Mouse (Mus musculus) ES-Bruce4 (cell line): ENCODE results near the gene Uchl4.

Source experiments
- CTCF ChIP-seq: IDR thresholded peaks from one replicate; pipeline ENCODE4 v1.8.1; 2011; ENCODE audit warnings: low read depth, low read length
- POLR2A ChIP-seq: IDR thresholded peaks from one replicate; pipeline ENCODE4 v1.8.1; 2011; ENCODE audit warnings: low read length; ENCODE audit not compliant: insufficient read depth

DNA sequence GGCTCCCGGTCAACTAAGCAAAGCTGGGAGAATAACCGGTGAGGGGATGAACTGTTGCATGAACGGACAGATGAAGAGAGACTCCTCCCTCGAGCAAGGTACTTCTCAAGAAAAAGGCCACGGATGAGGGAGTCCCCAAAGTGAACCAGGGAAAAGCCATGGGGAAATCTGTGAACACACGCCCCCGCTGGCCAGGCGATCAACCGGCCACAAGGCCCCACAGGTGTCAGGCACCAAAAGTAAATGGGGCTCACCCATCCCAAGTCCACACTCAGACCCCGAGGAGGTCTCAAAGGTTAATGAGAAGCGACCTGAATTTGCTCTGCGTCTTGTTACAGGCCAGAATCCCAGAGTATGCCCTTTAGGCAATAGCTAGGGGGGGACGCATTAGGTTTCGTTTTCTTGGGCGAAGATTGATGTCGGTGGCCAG is 17.6 kb downstream of the Uchl4 start:
- no peak for TF ChIP-seq POLR2A
- TF ChIP-seq CTCF = no peak
